Mouse (Mus musculus): ENCODE measurements around the gene Ing2. TPM values are rescaled to one million over a fixed set of nuclear protein-coding genes. Genes with fewer than 3 reads are reported as not detected.

Gene Ing2
- 32.2 and 55.6 TPM in 2 replicates for total RNA-seq (2014; fragmentation: Nextera tagmentation)
- 22.8 and 33.0 TPM in 2 replicates for total RNA-seq (2017)
- 5.7 and 6.6 TPM in 2 replicates for polyA plus RNA-seq (2012)

DNA sequence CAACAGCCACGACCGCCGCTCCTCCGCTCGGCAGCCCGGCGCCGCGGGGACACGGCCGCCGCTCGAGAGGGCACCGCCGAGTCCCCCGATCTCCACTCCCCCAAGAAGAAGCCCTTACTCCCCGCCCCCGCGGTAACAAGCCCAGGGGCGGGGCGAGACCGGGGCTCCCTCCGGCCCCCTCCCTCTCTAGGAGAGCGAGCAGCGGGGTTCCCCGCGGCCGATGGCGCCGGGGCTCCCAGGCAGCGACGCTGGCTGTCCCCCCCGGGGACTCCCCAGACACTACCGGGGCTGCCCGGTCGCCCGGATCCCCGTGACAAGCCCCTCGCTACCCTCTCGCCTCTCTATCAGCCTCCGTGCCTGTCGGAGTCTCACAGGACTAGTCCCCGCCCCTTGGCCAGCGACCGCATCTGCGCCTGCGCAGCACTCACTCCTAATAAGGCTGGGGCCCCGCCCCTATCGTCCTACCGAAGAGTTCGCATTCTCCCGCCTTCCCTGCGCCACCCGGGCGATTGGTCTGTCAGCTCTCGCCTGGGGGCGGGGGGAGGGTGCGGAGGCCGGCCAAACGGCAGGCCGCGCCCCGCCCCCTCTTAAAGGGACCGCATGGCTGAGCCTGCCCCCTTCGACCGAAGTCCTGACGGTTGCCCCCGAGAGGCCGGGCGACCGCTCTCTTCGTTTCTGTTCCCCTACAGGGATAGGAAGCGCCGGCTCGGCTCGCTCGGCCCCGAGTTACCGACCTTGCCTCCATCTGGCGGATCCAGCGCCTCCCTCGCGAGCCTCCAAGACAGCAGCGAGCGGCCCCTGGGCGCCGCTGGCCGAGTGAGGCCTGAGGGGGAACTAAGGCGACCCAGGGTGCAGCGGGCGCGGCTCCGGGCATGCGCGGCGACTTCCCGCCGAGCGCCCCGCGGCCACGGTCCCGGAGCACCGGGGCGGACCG lies at the start of gene Ing2:
TSS of gene Ing2 (minus strand) at position 780 of the 934 bp plus-strand sequence.
- H3K27me3 ChIP-seq (ENCODE audit: insufficient read depth, low read length), result no peaks in the 10 kb centered on the region

DNA sequence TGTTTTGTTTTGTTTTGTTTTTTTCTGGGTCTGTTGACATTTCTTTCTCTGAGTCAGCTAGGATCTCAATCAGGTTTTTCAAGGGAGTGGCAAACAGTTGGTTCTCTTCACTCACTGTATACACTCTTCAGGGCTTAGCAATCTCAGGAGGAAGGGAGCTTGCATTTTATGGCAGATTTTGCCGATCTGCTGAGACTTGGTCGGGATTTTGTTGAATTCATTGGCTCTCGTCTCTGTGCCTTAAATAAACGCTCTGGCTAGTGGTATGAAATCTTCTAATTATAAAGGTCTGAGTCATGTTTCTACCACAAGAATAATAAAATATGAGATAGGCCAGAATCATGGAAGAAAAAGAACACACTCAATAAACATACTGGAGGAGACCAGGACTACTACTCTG lies 46.3 kb upstream of the Ing2 start:
- H3K4me3 ChIP-seq (ENCODE audit: low read depth, low read length), result no peak overlapping the region
- DNase-seq (ENCODE audit: low spot score) (no peak), ATAC-seq (ENCODE audit: extremely low read depth, insufficient number of reproducible peaks, low FRiP score, poor library complexity, severe bottlenecking) (no peak)
- no peaks in the 10 kb centered on the region for H3K9me3 ChIP-seq (replicated peaks)
- H3K27me3 ChIP-seq (ENCODE audit: insufficient read depth, low read length), result peaks cover 5% of the 10 kb centered on the region
- peaks cover 2% of the 10 kb centered on the region; the same call in 1 of the 2 replicates for H3K4me1 ChIP-seq (ENCODE audit: insufficient read depth, low read depth, low read length)
- no peak for TF ChIP-seq GATA2 (IDR thresholded peaks at IDR 0.05; ENCODE audit: borderline replicate concordance, low read depth, low read length)
- no peak for TF ChIP-seq CTCF (IDR thresholded peaks at IDR 0.05; ENCODE audit: low read depth, low read length)
- no peak for TF ChIP-seq POLR2AphosphoS5 (IDR thresholded peaks at IDR 0.05; ENCODE audit: insufficient replicate concordance, low read depth, low read length)
- no peak for TF ChIP-seq GATA1 (IDR thresholded peaks at IDR 0.05; ENCODE audit: borderline replicate concordance, low read length)
- H3K36me3 ChIP-seq (replicated peaks), result no peaks in the 10 kb centered on the region

More for the DNA sequence above, at the start of gene Ing2:
- DNase-seq (ENCODE audit: low spot score), result peak; percentile 90
- TF ChIP-seq GATA1 (IDR thresholded peaks at IDR 0.05; ENCODE audit: borderline replicate concordance, low read length) (no peak), CTCF (IDR thresholded peaks at IDR 0.05; ENCODE audit: low read depth, low read length) (no peak), GATA2 (IDR thresholded peaks at IDR 0.05; ENCODE audit: borderline replicate concordance, low read depth, low read length) (no peak), TAL1 (conservative IDR thresholded peaks at IDR 0.05; ENCODE audit: low read depth, low read length) (no peak), POLR2AphosphoS5 (IDR thresholded peaks at IDR 0.05; ENCODE audit: insufficient replicate concordance, low read depth, low read length) (no peak)
- peaks cover 22% of the 10 kb centered on the region for H3K36me3 ChIP-seq (replicated peaks)
- H3K9me3 ChIP-seq (replicated peaks), result no peaks in the 10 kb centered on the region
- ATAC-seq (ENCODE audit: extremely low read depth, insufficient number of reproducible peaks, low FRiP score, poor library complexity, severe bottlenecking), result peak; percentile 77
- peak within 1 kb of the TSS; percentile 99 for H3K4me3 ChIP-seq (ENCODE audit: low read depth, low read length)
- peaks cover 13% of the 10 kb centered on the region for H3K4me1 ChIP-seq (ENCODE audit: insufficient read depth, low read depth, low read length)

DNA sequence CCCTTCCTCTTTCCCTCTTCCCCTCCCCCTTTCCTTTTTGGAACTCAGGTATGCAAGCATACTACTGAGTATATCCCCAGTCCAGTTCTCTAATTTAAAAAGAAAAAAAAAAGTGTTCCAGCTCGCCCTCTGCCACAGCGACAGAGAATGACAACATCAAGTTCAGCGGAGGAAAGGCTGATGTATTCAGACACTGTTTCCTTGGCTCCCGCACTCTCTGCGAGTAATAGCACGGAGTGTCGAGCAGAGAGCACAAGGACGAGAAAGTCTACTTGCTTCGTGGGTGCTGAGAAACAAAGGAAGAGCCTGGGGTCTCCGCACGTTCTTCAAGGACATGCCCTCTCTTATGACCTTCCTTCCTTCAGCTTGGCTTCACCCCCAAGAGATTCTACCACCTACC lies 43.3 kb upstream of the Ing2 start:
- Histone ChIP-seq H3K36me3 (replicated peaks) (no peaks in the 10 kb centered on the region), H3K9me3 (replicated peaks) (no peaks in the 10 kb centered on the region), H3K4me1 (ENCODE audit: insufficient read depth, low read depth, low read length) (peaks cover 11% of the 10 kb centered on the region), H3K4me3 (ENCODE audit: low read depth, low read length) (no peak overlapping the region), H3K27me3 (ENCODE audit: insufficient read depth, low read length) (peaks cover 5% of the 10 kb centered on the region)
- no peak for ATAC-seq (ENCODE audit: extremely low read depth, insufficient number of reproducible peaks, low FRiP score, poor library complexity, severe bottlenecking)
- TF ChIP-seq GATA2 (IDR thresholded peaks at IDR 0.05; ENCODE audit: borderline replicate concordance, low read depth, low read length) (no peak), GATA1 (IDR thresholded peaks at IDR 0.05; ENCODE audit: borderline replicate concordance, low read length) (no peak), CTCF (IDR thresholded peaks at IDR 0.05; ENCODE audit: low read depth, low read length) (no peak), POLR2AphosphoS5 (IDR thresholded peaks at IDR 0.05; ENCODE audit: insufficient replicate concordance, low read depth, low read length) (no peak)
- no peak for DNase-seq (ENCODE audit: low spot score)

DNA sequence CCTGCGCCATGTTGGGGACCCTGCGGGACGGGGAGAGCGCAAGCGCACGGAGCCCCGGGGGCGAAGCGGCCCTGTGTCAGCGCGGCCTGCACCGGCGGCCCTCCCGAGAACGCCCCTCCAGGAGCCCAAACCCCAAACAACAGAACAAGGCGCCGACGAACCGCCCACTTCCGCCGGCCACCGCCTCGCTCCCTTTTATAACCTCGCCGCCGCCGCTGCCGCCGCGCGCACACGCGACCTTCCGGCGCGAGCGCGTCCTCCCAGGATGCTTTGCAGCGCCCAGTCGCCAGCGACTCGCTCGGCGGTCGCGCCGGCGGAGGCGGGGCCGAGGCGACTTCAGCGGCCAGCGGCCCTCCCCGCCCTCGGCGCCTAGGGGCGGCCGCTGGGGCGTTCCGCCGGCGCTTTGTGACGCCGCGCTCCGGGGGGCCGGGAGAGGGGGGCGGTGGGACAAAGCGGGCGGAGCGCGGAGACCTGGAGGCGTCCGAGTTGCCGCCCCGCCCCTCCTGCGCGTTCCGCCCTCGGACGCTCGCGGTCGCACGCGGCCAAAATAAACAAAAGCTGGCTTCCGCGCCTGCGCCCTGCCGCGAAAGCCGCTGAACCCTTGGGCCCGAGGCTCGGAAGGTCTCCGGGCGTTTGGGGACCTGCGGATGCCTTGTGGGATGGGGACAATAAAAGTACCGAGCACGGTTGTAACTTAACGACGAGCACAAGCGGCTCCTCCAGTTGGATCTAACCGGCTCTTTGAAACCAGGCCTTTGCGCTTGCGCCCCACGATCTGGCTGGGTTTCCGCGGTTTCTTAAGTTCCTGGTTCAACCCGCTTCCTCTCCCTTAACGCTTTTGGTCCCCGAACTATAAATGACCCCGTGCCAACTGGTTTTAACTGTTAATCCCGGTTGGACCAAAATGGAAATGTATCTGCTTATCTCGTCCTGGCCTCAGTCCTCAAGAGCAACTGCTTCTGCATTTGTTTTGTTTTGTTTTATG lies 38.7 kb upstream of the Ing2 start, which contains the start of gene Cdkn2aip:
TSS of gene Cdkn2aip (minus strand) at position 172 of the 985 bp plus-strand sequence.
- Histone ChIP-seq H3K4me1 (ENCODE audit: insufficient read depth, low read depth, low read length) (peaks cover 25% of the 10 kb centered on the region), H3K9me3 (replicated peaks) (no peaks in the 10 kb centered on the region), H3K4me3 (ENCODE audit: low read depth, low read length) (peak within 1 kb of the TSS; percentile 95), H3K27me3 (ENCODE audit: insufficient read depth, low read length) (no peaks in the 10 kb centered on the region), H3K36me3 (replicated peaks) (peaks cover 19% of the 10 kb centered on the region)
- no peak for TF ChIP-seq CTCF (IDR thresholded peaks at IDR 0.05; ENCODE audit: low read depth, low read length)
- no peak for TF ChIP-seq GATA2 (IDR thresholded peaks at IDR 0.05; ENCODE audit: borderline replicate concordance, low read depth, low read length)
- TF ChIP-seq TAL1 (conservative IDR thresholded peaks at IDR 0.05; ENCODE audit: low read depth, low read length), result no peak
- no peak for TF ChIP-seq POLR2AphosphoS5 (IDR thresholded peaks at IDR 0.05; ENCODE audit: insufficient replicate concordance, low read depth, low read length)
- no peak for TF ChIP-seq GATA1 (IDR thresholded peaks at IDR 0.05; ENCODE audit: borderline replicate concordance, low read length)
- peak; percentile 87 for DNase-seq (ENCODE audit: low spot score)
- peak; percentile 68 for ATAC-seq (ENCODE audit: extremely low read depth, insufficient number of reproducible peaks, low FRiP score, poor library complexity, severe bottlenecking)

DNA sequence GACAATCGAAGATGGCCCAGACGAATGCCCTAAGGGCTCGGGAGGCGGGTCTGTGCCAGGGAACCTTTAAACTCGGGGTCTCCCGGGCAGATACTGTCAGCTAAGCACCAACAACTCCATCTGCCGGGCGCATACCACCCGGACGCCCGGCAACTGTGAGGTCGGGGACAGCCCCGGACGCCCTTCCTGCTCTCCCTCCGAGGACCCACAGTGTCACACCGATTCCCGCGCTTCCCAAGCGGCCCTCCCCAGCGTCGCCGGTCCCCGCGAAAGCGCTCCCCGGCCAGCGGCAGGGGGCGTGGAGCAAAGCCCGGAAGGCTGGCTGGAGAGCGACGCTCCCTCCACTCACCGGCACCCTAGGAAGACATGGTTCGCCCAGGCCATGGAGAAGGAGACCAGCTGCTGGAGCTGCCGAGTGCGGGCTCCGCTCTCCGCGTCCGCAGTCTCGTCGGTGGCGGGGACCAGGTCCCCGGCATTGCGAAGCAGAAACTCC lies 37.9 kb upstream of the Ing2 start:
- H3K4me3 ChIP-seq (ENCODE audit: low read depth, low read length), result peak overlapping the region; percentile 95
- no peaks in the 10 kb centered on the region for H3K9me3 ChIP-seq (replicated peaks)
- H3K27me3 ChIP-seq (ENCODE audit: insufficient read depth, low read length), result no peaks in the 10 kb centered on the region
- peaks cover 26% of the 10 kb centered on the region for H3K36me3 ChIP-seq (replicated peaks)
- DNase-seq (ENCODE audit: low spot score), result peak; percentile 53
- peaks cover 24% of the 10 kb centered on the region for H3K4me1 ChIP-seq (ENCODE audit: insufficient read depth, low read depth, low read length)
- ATAC-seq (ENCODE audit: extremely low read depth, insufficient number of reproducible peaks, low FRiP score, poor library complexity, severe bottlenecking), result peak; percentile 16; the same call in 1 of the 2 replicates
- TF ChIP-seq GATA2 (IDR thresholded peaks at IDR 0.05; ENCODE audit: borderline replicate concordance, low read depth, low read length) (no peak), TAL1 (conservative IDR thresholded peaks at IDR 0.05; ENCODE audit: low read depth, low read length) (no peak), GATA1 (IDR thresholded peaks at IDR 0.05; ENCODE audit: borderline replicate concordance, low read length) (no peak), CTCF (IDR thresholded peaks at IDR 0.05; ENCODE audit: low read depth, low read length) (no peak), POLR2AphosphoS5 (IDR thresholded peaks at IDR 0.05; ENCODE audit: insufficient replicate concordance, low read depth, low read length) (no peak)

All from G1E (cell line).